Mouse (Mus musculus) ovary, postnatal 14 days (tissue): Measurements from ENCODE around the gene Phyhd1.
A peak's percentile ranks its signal among the peaks of the same experiment; 100 is the strongest.

Experiments
- DNase-seq: peaks from one replicate; pipeline ENCODE4 v3.0.0; 2022; ENCODE audit warnings: low spot score

Phyhd1 gene

GRCm38 (mm10) chr2:30265767-30266253 lies at the start of gene Phyhd1:
Gene Phyhd1, plus strand, starts transcription at chr2:30266203.
- no peak for DNase-seq

GRCm38 (mm10) chr2:30216293-30216692 lies 49.7 kb upstream of the Phyhd1 start:
- no peak for DNase-seq

- no peak for DNase-seq
These were observed 30.4 kb upstream of the Phyhd1 start for GRCm38 (mm10) chr2:30235593-30235992.

- no peak for DNase-seq
These were observed 29.4 kb upstream of the Phyhd1 start for GRCm38 (mm10) chr2:30236426-30237198.

- DNase-seq = peak; percentile 100
These were observed 28.7 kb upstream of the Phyhd1 start, which contains the start of gene Lrrc8a for GRCm38 (mm10) chr2:30237199-30237880. Gene Lrrc8a, plus strand, starts transcription at chr2:30237715.

GRCm38 (mm10) chr2:30237881-30238280 lies 28.1 kb upstream of the Phyhd1 start:
- DNase-seq = peak; percentile 54

GRCm38 (mm10) chr2:30238906-30239465 lies 27.0 kb upstream of the Phyhd1 start:
- DNase-seq = no peak

- DNase-seq = no peak
These were observed 26.2 kb upstream of the Phyhd1 start for GRCm38 (mm10) chr2:30239777-30240176.

- no peak for DNase-seq
These were observed 25.7 kb upstream of the Phyhd1 start, which contains the start of gene Gm28035 for GRCm38 (mm10) chr2:30240267-30240666. Gene Gm28035, plus strand, starts transcription at chr2:30240567.

GRCm38 (mm10) chr2:30242509-30242908 lies 23.5 kb upstream of the Phyhd1 start:
- no peak for DNase-seq

GRCm38 (mm10) chr2:30243391-30243790 lies 22.6 kb upstream of the Phyhd1 start:
- DNase-seq = no peak

GRCm38 (mm10) chr2:30244595-30245178 lies 21.3 kb upstream of the Phyhd1 start:
- no peak for DNase-seq

- no peak for DNase-seq
These were observed 19.0 kb upstream of the Phyhd1 start for GRCm38 (mm10) chr2:30247036-30247435.

- DNase-seq = no peak
These were observed 18.3 kb upstream of the Phyhd1 start for GRCm38 (mm10) chr2:30247681-30248080.

- DNase-seq = no peak
These were observed 16.8 kb upstream of the Phyhd1 start for GRCm38 (mm10) chr2:30249182-30249581.

GRCm38 (mm10) chr2:30250166-30251128 lies 15.6 kb upstream of the Phyhd1 start:
- no peak for DNase-seq

GRCm38 (mm10) chr2:30251417-30252104 lies 14.4 kb upstream of the Phyhd1 start:
- DNase-seq = no peak

GRCm38 (mm10) chr2:30252521-30252920 lies 13.5 kb upstream of the Phyhd1 start:
- no peak for DNase-seq

- no peak for DNase-seq
These were observed 12.2 kb upstream of the Phyhd1 start for GRCm38 (mm10) chr2:30253809-30254208.

- no peak for DNase-seq
These were observed 10.2 kb upstream of the Phyhd1 start for GRCm38 (mm10) chr2:30255631-30256395.
